Mouse (Mus musculus) spleen, adult 12 weeks (tissue): Measurements from ENCODE around the gene Man2a1.

Source experiments
- DNase-seq: peaks from one replicate; pipeline ENCODE4 v3.0.0; 2022; ENCODE audit warnings: low spot score

The Man2a1 gene

GRCm38 (mm10) chr17:64600372-64601090 is at the start of gene Man2a1:
Gene Man2a1 (plus strand): TSS chr17:64600736.
- peak; percentile 74 for DNase-seq

- DNase-seq = no peak
These were observed 47.2 kb upstream of the Man2a1 start for GRCm38 (mm10) chr17:64553358-64553757.

GRCm38 (mm10) chr17:64554901-64555300 is 45.6 kb upstream of the Man2a1 start:
- no peak for DNase-seq

- no peak for DNase-seq
These were observed 43.7 kb upstream of the Man2a1 start for GRCm38 (mm10) chr17:64556661-64557445.

- no peak for DNase-seq
These were observed 41.5 kb upstream of the Man2a1 start for GRCm38 (mm10) chr17:64558994-64559540.

- DNase-seq = no peak
These were observed 34.1 kb upstream of the Man2a1 start for GRCm38 (mm10) chr17:64566435-64566834.

- no peak for DNase-seq
These were observed 33.0 kb upstream of the Man2a1 start for GRCm38 (mm10) chr17:64567546-64567945.

GRCm38 (mm10) chr17:64573981-64574380 is 26.6 kb upstream of the Man2a1 start:
- DNase-seq = no peak

GRCm38 (mm10) chr17:64575240-64575639 is 25.3 kb upstream of the Man2a1 start:
- DNase-seq = peak; percentile 17

- no peak for DNase-seq
These were observed 23.1 kb upstream of the Man2a1 start for GRCm38 (mm10) chr17:64577485-64577884.

- DNase-seq = no peak
These were observed 22.2 kb upstream of the Man2a1 start for GRCm38 (mm10) chr17:64578346-64578745.

- DNase-seq = peak; percentile 33
These were observed 20.8 kb upstream of the Man2a1 start for GRCm38 (mm10) chr17:64579696-64580095.

GRCm38 (mm10) chr17:64581133-64581532 is 19.4 kb upstream of the Man2a1 start:
- DNase-seq = no peak

- DNase-seq = no peak
These were observed 18.6 kb upstream of the Man2a1 start for GRCm38 (mm10) chr17:64581962-64582361.

GRCm38 (mm10) chr17:64590483-64590882 is 10.1 kb upstream of the Man2a1 start:
- DNase-seq = no peak

GRCm38 (mm10) chr17:64591366-64591765 is 9.2 kb upstream of the Man2a1 start:
- DNase-seq = no peak

- no peak for DNase-seq
These were observed 8.2 kb upstream of the Man2a1 start for GRCm38 (mm10) chr17:64592355-64592754.

GRCm38 (mm10) chr17:64592788-64593187 is 7.7 kb upstream of the Man2a1 start:
- DNase-seq = no peak

- no peak for DNase-seq
These were observed 2.8 kb upstream of the Man2a1 start for GRCm38 (mm10) chr17:64597770-64598169.

- DNase-seq = no peak
These were observed 620 bp upstream of the Man2a1 start for GRCm38 (mm10) chr17:64599916-64600315.

GRCm38 (mm10) chr17:64601091-64601750 is 685 bp downstream of the Man2a1 start:
- DNase-seq = peak; percentile 49

GRCm38 (mm10) chr17:64601751-64602578 is 1.4 kb downstream of the Man2a1 start:
- DNase-seq = peak; percentile 12
